In genomic region chr4:148069602-148070218, GRCm38 (mm10) we compare ENCODE assay signal across 33 mouse cellular contexts. TPM values are rescaled to one million over a fixed set of nuclear protein-coding genes. Genes with fewer than 3 reads are reported as not detected.
DNase-seq lines count a peak whose midpoint lies in the region; ATAC-seq and TF ChIP-seq lines count a peak whose summit lies in the region.
"Had no signal": no experiment of that assay in that cellular context is flagged by ENCODE, and none has a peak within 500 bp of the region (broad histone marks: within the 10 kb centered on the region; RNA-seq: fewer than 3 reads in every experiment).

No protein-coding gene starts in this region.

- no peak for TF ChIP-seq CTCF in gastrocnemius, adult 2 months (IDR thresholded peaks at IDR 0.05)

- 89% methylated on average over 9 of the region's 9 CpGs for WGBS in midbrain, embryonic 13.5 days

- H3K4me1 ChIP-seq in midbrain, embryonic 13.5 days (replicated peaks): no peaks in the 10 kb centered on the region
- H3K4me1 ChIP-seq: stomach, embryonic 15.5 days had no signal

- DNase-seq in gastrocnemius, adult 2 months: peak; percentile 15
- no peak for DNase-seq in gastrocnemius, adult 18-20 months (ENCODE audit: low spot score)
- peak; percentile 44 for DNase-seq in CD4-positive helper T cell, adult 2 months (ENCODE audit: low read depth, low spot score)
- DNase-seq in left cerebral cortex, adult 8-10 months (ENCODE audit: low spot score in 2 of 2): no peak
- no peak for DNase-seq in thymus, postnatal 14 days
- DNase-seq: adrenal gland, postnatal 14 days; B cell, adult 2 months; cerebellum, adult 11-12 months; cerebellum, postnatal 10 days; forebrain, postnatal 0 days; gastrocnemius, postnatal 36 days; kidney, adult 11 months; kidney, postnatal 25 days; layer of hippocampus, postnatal 36 days; liver; lung, adult 2 months; lung, postnatal 10 days had no signal

- no peaks in the 10 kb centered on the region for H3K27me3 ChIP-seq in midbrain, embryonic 13.5 days
- H3K27me3 ChIP-seq: embryonic facial prominence, embryonic 15.5 days; forebrain, embryonic 12.5 days; heart, embryonic 15.5 days; neural tube, embryonic 13.5 days; Patski; stomach, embryonic 15.5 days had no signal

- intact Hi-C loops in gastrocnemius, adult 2 months (cut with DNase I): no loop called here

- no peak overlapping the region for H3K9ac ChIP-seq in midbrain, embryonic 13.5 days (replicated peaks)
- H3K9ac ChIP-seq: embryonic facial prominence, embryonic 15.5 days; forebrain, embryonic 12.5 days; forebrain, postnatal 0 days; heart, embryonic 15.5 days; hindbrain, embryonic 12.5 days; liver, embryonic 14.5 days; neural tube, embryonic 13.5 days; stomach, embryonic 15.5 days had no signal

- ATAC-seq in common myeloid progenitor, adult 5-6 weeks (replicated peaks; ENCODE audit: low read depth, poor library complexity, severe bottlenecking): peak; percentile 59
- peak; percentile 40 for ATAC-seq in megakaryocyte progenitor cell, adult 5-6 weeks (replicated peaks; ENCODE audit: poor library complexity)
- ATAC-seq in midbrain, embryonic 13.5 days: no peak
- ATAC-seq: forebrain, postnatal 0 days; Patski had no signal

- H3K27ac ChIP-seq in gastrocnemius, adult 2 months: no peak overlapping the region; the same call in 1 of the 2 replicates
- no peak overlapping the region for H3K27ac ChIP-seq in midbrain, embryonic 13.5 days
- H3K27ac ChIP-seq: embryonic facial prominence, embryonic 10.5 days; embryonic facial prominence, embryonic 15.5 days; forebrain, embryonic 12.5 days; heart, embryonic 15.5 days; hindbrain, embryonic 12.5 days; layer of hippocampus, adult 2 months; liver, embryonic 14.5 days; macrophage; midbrain, embryonic 10.5 days; neural tube, embryonic 13.5 days; stomach, embryonic 15.5 days had no signal

- no peaks in the 10 kb centered on the region for H3K9me3 ChIP-seq in midbrain, embryonic 13.5 days
- H3K9me3 ChIP-seq: embryonic facial prominence, embryonic 10.5 days; embryonic facial prominence, embryonic 15.5 days; forebrain, embryonic 12.5 days; heart, embryonic 15.5 days; hindbrain, embryonic 12.5 days; midbrain, embryonic 10.5 days; neural tube, embryonic 13.5 days; stomach, embryonic 15.5 days had no signal

- H3K36me3 ChIP-seq in midbrain, embryonic 13.5 days: no peaks in the 10 kb centered on the region
- H3K36me3 ChIP-seq: embryonic facial prominence, embryonic 10.5 days; embryonic facial prominence, embryonic 15.5 days; forebrain, embryonic 12.5 days; heart, embryonic 15.5 days; hindbrain, embryonic 12.5 days; midbrain, embryonic 10.5 days; neural tube, embryonic 13.5 days; stomach, embryonic 15.5 days had no signal

- no peak overlapping the region for H3K4me3 ChIP-seq in gastrocnemius, adult 2 months
- H3K4me3 ChIP-seq in midbrain, embryonic 13.5 days (replicated peaks): no peak overlapping the region
- H3K4me3 ChIP-seq: embryonic facial prominence, embryonic 10.5 days; embryonic facial prominence, embryonic 15.5 days; forebrain, embryonic 12.5 days; heart, embryonic 15.5 days; hindbrain, embryonic 12.5 days; layer of hippocampus, adult 2 months; midbrain, embryonic 10.5 days; myocyte; neural tube, embryonic 13.5 days; stomach, embryonic 15.5 days had no signal

- H3K4me2 ChIP-seq in midbrain, embryonic 13.5 days (replicated peaks): no peak overlapping the region
- H3K4me2 ChIP-seq: embryonic facial prominence, embryonic 15.5 days; forebrain, embryonic 12.5 days; heart, embryonic 15.5 days; hindbrain, embryonic 12.5 days; neural tube, embryonic 13.5 days; stomach, embryonic 15.5 days had no signal

RNA-seq across cellular contexts. Expression of gene Agtrap, which starts 18.1 kb away (rescaled TPM):
- total RNA-seq in gastrocnemius, adult 2 months (2021): 10 to 100 TPM in 1 of 2 experiments, 1 to 10 TPM in 1; 9.8 to 12.6 TPM
- total RNA-seq in gastrocnemius, adult 18-20 months (2021): 10 to 100 TPM in 1 of 2 experiments, 1 to 10 TPM in 1; 9.3 to 12.8 TPM
- total RNA-seq in common myeloid progenitor, adult 5-6 weeks (2017): 23.6 and 31.2 TPM in 2 replicates
- total RNA-seq in megakaryocyte progenitor cell, adult 5-6 weeks (2015): 16.3 and 16.5 TPM in 2 replicates
- 34.5 and 35.9 TPM in 2 replicates for total RNA-seq in megakaryocyte progenitor cell, adult 5-6 weeks (2017)
- total RNA-seq in left cerebral cortex, adult 8-10 months (2022): 10 to 100 TPM in 2 of 4 experiments, 1 to 10 TPM in 2; 9.1 to 13.5 (median 10.6) TPM
- 5.4 and 7.9 TPM in 2 replicates for polyA plus RNA-seq in midbrain, embryonic 13.5 days (2015; fragmentation: Nextera tagmentation; extraction: Ambion mirVana)

RNA-seq across cellular contexts. Expression of gene Mthfr, which starts 30.8 kb away (rescaled TPM):
- total RNA-seq in gastrocnemius, adult 2 months (2021): 10 to 100 TPM in 1 of 2 experiments, 1 to 10 TPM in 1; 6.9 to 14.2 TPM
- total RNA-seq in gastrocnemius, adult 18-20 months (2021): 1 to 10 TPM; 8.9 to 9.3 TPM
- 5.9 and 8.6 TPM in 2 replicates for total RNA-seq in common myeloid progenitor, adult 5-6 weeks (2017)
- 5.5 and 6.2 TPM in 2 replicates for total RNA-seq in megakaryocyte progenitor cell, adult 5-6 weeks (2015)
- total RNA-seq in megakaryocyte progenitor cell, adult 5-6 weeks (2017): 4.3 and 7.2 TPM in 2 replicates
- total RNA-seq in left cerebral cortex, adult 8-10 months (2022): 10 to 100 TPM; 26.7 to 36.9 (median 31.1) TPM
- 26.6 and 28.4 TPM in 2 replicates for polyA plus RNA-seq in midbrain, embryonic 13.5 days (2015; fragmentation: Nextera tagmentation; extraction: Ambion mirVana)

RNA-seq across cellular contexts. Expression of gene Clcn6, which starts 31.1 kb away (rescaled TPM):
- 1 to 10 TPM; 4.7 to 5.0 TPM for total RNA-seq in gastrocnemius, adult 2 months (2021)
- 1 to 10 TPM; 4.8 to 4.9 TPM for total RNA-seq in gastrocnemius, adult 18-20 months (2021)
- 1.4 and 6.4 TPM in 2 replicates for total RNA-seq in common myeloid progenitor, adult 5-6 weeks (2017)
- total RNA-seq in megakaryocyte progenitor cell, adult 5-6 weeks (2015): 3.3 and 4.1 TPM in 2 replicates
- total RNA-seq in megakaryocyte progenitor cell, adult 5-6 weeks (2017): 1.5 and 6.4 TPM in 2 replicates
- 10 to 100 TPM; 92.3 to 94.8 (median 93.8) TPM for total RNA-seq in left cerebral cortex, adult 8-10 months (2022)
- polyA plus RNA-seq in midbrain, embryonic 13.5 days (2015; fragmentation: Nextera tagmentation; extraction: Ambion mirVana): 33.9 and 35.3 TPM in 2 replicates

Comparison
In these comparisons a context has a peak if more than half of its experiments do, and no peak if none do; other contexts are left out.
1. DNase-seq: peak in gastrocnemius, adult 2 months (single experiment) and CD4-positive helper T cell, adult 2 months (single experiment); none in gastrocnemius, adult 18-20 months (single experiment), left cerebral cortex, adult 8-10 months (0 of 2) and thymus, postnatal 14 days (single experiment).
2. RNA of gene Clcn6, which starts 31.1 kb away (total RNA-seq): 92.3 to 94.8 TPM in left cerebral cortex, adult 8-10 months; 1.4 to 6.4 TPM in common myeloid progenitor, adult 5-6 weeks, 4.7 to 5.0 TPM in gastrocnemius, adult 2 months, 4.8 to 4.9 TPM in gastrocnemius, adult 18-20 months and 1.5 to 6.4 TPM in megakaryocyte progenitor cell, adult 5-6 weeks; every median in the first group is over 10 times any median in the second.